Mouse (Mus musculus) embryo, embryonic 10 days (tissue): ENCODE measurements around the gene Xpo1.
"Not testable (repeated sequence)": the region's sequence is repeated elsewhere in the genome, so short reads cannot be mapped to it uniquely, and the experiment has no call there.

Experiments used
- DNase-seq: peaks from one replicate; pipeline ENCODE4 v3.0.0-alpha.2; 2015; ENCODE audit warnings: low spot score

Gene Xpo1

DNA sequence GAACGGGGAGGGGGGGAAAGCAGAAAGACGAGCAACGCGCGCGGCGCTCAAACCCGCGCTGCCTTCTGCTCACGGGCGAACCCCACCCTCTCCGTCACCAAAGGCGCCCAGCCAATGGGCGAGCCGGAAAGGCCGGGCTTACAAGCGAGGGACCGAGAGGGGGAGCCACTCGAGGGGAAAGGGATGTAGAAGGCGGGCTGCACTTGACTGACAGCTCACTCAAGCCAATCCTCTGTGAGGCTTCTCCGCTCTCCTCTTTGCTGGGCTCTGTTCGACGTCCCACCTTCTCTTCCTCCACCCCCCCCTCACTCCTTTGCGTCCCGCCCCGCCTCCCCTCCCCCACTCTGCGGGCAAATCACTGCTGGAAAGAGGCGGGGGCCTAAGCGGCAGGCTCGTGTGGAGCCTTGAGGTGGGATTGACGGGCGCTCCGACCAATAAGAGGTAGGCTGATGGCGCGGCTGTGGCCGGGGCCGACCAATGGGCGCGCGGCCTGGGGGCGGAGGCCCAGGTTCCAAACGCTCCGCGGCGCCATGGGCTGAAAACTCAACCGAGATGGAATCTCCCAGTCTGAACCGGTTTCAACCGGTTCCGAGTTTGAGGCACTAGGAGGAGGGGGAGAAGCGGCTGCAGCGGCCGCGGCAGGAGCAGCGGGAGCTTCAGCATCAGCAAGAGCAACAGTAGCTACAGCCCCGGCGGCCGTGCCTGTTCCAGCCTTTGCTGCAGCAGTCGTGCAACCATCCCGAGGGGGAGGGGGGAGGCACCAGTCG is at the start of gene Xpo1:
Gene Xpo1, plus strand, starts transcription at position 615 of the 767 bp plus-strand sequence.
- peak; percentile 99 for DNase-seq

DNA sequence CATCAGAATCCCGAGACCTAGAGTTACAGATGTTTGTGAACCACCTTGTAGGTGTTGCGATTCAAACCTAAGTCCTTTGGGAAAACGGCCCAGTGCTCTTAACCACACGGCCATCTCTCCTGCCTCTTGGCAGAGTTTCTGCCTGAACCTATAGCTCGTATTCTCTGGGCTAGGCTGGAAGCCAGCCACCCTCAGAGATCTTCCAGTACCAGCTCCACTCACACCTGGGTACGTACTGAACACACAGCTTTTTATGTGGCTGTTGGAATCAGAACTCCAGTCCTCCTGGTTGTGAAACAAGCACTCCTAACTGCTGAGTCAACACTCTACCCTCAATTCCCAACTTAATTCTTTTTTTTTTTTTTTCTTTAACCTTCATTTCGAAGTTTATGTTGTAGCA is 46.1 kb upstream of the Xpo1 start:
- DNase-seq, result no peak

DNA sequence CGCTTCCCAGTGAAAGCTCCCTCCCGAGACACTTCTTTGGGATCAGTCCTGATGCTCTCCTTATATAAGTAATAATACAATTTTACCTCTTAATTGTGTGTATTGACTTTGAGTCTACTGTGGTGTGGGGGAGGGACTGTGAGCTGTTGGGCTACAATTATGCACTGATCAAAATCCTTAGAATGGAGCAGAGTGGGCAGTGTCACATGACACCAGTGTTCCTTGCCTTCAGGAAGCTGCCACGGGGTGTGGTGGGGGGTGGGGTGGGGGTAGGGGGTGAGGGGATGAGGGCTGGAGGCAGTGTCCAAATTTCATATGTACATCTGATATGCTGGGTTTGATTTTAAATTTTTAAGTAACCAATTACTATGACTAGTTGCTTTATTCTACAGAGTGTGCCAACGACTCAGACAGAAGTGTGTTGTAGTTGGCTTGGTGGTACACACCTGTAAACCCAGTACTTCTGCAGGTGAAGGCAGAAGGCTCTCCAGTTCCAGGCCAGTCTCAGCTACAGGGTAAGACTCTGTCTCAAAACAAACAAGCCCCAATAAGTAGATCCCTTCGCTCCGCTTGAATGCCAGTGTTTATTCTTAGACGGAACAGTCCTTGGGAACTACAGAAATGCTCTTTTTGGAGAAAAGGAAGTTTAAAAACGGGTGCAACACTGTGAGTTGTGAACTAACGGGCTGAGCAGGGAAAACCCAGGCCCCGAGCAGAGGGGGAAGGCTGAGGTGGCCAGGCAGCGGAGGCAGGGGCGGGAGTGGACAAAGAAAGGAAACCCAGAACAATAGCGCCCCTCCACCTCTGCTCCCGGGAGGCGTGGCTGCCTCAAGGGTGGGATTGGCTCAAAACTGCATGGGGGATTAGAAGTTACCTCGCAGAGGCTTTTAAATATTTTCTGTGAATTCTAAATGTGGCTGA is 45.0 kb upstream of the Xpo1 start:
- peak; percentile 83 for DNase-seq

DNA sequence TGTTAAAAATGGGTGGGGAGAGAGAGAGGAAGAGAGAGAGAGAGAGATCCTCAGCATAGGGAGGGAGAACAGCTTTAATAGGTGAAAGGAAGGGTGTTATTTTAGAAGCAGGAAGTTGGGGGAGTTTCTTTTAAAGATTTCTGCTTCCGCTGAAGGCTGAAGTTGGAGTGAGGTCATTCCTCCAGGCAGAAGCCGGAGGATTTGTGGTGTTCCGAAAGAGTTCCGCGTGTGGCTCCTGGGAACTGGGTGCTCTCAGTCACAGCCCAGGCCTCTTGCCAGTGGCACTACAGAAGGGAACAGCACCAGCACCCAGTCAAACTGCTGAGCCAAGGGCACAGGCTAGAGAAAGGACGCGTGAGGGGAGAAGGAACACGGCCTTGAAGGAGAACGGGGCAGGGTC is 38.4 kb upstream of the Xpo1 start:
- no peak for DNase-seq

DNA sequence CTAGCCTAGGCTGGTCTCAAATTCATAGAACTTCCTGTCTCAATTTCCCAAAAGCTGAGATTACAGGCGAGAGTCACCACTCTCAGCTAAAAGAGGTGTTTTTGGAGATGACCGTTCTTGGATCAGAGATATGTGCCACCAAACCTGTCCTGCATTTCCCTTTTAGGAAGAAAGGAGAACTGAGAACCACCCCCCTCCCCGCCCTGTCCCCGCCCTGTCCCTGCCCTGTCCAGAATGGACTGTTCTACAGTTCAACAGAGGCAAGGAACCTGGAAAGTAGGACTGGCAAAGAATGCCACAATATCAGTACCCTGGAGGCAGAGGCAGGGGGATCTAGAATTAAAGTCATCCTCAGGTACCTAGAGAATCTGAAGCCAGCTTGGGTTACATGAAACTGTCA is 19.8 kb upstream of the Xpo1 start:
- DNase-seq, result no peak

DNA sequence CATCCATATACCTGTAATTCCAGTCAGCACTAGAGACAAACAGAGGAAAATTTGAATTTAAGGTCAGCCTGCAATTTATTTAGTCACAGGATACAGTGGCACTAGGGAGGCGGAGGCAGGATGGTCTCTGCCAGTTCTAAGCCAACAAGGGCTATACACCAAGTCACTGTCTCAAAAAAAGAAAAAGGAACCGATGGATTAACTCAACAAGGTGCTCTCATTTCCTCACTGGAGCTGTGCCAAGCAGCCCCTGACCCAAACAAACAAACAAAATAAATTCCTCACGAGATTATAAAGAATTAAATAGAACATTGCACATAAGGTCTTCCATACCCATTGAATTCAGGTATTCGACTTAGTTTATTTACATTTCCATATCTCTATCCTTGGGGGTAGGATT is 1.9 kb upstream of the Xpo1 start:
- DNase-seq, result no peak

DNA sequence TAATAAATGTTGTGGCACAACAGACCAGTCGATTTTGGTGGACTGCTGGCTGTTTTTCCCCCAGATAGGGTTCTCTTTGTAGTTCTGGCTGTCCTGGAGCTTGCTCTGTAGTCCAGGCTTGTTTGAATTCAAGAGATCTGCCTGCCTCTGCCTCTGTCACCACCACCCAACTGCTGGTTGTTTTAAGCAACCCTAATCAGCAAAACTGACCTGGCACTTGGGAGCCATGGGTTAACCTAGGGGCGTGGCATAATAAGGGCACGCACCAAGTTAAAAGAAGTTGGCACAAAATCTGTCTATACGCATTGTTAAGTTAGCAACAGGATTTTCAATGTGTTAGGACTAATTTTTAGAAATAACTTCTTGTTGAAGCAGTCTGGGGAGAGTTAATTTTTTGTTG is 1.3 kb upstream of the Xpo1 start:
- DNase-seq, result no peak

DNA sequence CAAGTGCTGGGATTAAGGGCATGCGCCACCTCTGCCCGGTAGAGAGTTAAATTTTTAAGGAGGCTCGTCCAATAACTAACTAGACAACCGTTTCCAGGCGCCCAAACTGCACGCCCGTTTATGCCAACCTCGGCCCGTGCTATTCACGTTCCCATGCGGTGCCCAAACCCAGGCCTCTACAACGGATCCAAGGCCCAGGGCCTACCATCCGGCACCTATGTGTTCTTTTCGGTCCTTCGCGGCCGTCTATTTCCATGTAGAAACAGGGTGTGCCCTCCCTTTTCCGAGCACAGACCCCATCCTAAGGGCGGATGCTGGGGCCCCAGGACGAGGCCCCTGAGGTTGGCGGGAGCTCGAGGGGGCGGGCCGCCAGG is 801 bp upstream of the Xpo1 start:
- no peak for DNase-seq

DNA sequence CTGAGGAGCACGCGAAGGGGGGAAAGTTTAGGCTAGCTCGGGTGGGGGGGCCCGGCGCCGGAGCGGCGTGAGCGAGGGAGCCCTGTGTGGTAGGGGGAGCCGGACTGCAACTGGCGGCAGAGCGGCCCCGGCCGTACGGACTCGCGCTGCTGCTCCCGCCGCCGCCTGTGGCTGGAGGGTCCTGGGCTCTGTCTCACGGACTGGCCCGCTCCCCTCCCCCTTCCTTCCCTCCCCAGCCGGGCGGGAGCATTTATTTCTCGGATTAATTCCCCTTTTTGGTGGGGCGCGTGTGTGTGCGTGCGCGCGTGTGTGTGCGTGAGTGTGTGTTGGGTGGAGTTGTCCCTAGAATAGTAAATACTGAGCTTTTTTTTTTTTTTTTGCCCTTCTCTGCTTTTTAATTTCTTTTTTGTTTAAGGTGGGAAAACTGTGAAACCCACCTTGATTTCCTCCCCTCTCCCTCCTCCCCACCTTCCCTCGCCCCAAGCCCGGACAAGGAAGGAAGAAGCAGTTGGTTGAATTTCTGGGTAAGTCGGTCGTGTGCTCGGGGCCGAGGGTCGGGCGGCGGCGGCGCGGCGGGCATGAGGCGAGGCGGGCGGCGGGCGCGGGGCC is 457 bp downstream of the Xpo1 start:
- no peak for DNase-seq

DNA sequence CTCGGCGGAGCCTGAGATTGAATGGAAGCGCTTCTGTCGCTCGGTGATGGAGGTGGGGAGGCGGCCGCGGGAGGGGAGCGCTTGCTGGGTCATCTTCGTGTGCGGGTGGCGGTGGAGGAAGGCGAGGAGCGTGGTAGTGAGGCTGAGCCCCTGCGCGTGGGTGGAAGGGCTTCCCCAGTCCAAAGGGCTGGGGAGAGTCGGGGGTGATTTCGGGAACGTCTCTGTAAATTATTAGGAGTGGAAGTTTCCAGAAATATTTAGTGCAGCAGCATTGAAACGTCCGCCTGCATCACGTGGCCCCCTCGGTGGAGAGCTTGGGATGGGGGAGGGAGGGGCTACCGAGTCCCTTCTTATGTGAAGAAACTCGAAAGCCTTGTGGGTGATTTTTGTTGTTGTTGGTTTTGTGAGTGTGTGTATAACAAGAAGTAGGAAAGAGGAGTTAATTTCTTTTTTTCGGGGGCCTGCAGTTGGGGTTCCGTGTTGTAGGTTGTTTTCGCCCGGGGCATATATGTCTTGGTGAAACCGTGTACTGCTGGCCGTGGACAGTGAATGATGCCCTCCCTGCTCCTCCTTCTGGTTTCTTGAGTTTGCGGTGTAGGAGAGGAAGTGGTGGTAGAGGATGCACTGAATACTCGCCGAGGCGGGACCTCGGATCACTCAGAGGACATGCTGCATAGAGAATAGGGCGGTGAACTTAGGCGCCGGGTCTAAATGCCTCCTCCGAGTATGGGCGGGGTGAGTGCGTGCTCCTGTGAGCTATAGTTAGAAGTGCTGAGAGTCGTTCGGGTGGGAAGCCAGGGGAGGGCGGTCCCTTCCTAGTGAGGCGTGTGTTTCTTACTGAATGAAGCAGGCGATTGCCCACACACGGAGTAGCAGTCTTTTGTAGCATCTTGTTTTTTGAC is 1.2 kb downstream of the Xpo1 start:
- DNase-seq, result peak; percentile 82

DNA sequence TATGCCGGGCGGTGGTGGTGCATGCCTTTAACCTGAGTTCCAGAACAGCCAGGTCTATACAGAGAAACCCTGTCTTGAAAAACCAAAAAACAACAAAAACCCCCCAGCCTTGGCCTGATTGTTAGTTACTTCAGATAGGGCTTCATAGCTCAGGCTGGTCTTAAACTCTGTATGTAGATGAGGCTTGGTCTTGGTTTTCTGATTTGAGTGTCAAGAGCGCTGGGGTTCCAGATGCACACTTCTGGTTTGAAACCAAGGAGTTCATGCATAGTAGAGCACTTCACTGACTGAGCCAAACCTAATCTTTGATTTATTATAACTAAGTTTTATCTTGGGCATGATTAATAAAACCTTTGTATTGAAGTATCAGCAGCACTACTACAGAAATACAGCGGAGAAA is 3.2 kb downstream of the Xpo1 start:
- no peak for DNase-seq

DNA sequence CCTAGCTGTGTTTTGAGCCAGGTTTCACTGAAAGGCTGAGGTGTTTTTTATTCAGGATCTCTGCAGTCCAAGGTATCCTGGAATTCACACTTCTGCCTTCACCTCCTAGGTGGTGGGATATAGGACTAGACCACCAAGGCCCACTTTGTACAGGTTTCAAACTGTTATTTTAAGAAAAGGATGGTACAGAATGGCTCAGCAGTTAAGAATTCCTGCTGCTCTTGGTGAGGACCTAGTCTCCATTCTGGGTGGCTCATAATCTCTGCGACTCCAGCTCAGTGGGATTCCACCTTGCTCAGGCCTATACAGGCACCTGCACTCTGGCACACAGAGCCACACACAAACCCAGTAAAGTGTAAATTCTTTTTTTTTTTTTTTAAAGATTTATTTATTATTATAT is 3.6 kb downstream of the Xpo1 start:
- DNase-seq, result no peak

DNA sequence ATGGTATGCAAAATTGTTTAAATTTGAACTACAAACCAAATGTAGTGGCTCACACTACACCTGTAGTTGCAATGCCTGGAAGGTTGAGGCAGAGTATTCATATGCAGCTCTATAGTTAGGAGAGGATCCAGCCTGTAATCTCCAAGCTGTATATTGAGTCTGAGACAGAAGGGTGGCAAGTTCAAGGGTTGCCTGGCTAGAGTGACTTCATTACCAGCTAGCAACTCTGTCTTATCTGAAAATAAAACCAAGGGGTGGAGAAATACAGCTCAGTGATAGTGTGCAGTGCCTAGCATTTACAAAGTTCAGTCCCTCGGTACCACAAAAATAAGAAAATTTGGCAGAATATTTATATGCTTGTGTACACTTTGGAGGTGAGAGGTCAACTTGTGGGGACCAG is 4.3 kb downstream of the Xpo1 start:
- no peak for DNase-seq

DNA sequence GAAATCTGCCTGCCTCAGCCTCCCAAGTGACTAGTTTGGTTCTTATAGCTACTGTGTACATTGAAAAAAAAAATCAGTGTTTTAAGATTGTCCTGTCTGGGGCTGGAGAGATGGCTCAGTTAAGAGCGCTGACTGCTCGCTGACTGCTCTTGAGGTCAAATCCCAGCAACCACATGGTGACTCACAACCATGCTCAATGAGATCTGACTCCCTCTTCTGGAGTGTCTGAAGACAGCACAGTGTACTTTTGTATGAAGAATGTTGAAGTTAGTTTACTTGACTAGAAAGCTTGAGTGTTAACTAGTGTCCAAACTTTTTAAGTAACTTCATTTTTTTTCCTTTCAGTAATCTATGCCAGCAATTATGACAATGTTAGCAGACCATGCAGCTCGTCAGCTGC is 5.6 kb downstream of the Xpo1 start:
- DNase-seq, result no peak

DNA sequence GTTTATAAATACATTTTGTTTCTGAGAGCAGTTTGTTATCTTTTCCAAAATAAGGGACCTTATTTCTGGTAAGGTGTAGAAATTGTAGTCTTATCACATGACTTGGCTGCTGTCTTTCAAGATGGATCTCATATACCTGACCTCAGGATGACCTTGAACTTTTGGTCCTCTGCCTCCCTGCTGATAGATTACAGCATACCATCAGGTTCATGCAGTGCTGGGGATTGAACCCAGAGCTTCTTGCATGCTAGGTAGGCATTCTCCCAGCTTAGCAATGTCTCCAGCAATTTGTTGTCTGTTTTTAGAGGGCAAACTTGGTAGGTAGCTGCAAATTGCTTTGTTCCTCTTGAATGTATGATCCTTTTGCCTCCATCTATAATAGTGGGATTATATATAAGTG is 9.1 kb downstream of the Xpo1 start:
- no peak for DNase-seq

DNA sequence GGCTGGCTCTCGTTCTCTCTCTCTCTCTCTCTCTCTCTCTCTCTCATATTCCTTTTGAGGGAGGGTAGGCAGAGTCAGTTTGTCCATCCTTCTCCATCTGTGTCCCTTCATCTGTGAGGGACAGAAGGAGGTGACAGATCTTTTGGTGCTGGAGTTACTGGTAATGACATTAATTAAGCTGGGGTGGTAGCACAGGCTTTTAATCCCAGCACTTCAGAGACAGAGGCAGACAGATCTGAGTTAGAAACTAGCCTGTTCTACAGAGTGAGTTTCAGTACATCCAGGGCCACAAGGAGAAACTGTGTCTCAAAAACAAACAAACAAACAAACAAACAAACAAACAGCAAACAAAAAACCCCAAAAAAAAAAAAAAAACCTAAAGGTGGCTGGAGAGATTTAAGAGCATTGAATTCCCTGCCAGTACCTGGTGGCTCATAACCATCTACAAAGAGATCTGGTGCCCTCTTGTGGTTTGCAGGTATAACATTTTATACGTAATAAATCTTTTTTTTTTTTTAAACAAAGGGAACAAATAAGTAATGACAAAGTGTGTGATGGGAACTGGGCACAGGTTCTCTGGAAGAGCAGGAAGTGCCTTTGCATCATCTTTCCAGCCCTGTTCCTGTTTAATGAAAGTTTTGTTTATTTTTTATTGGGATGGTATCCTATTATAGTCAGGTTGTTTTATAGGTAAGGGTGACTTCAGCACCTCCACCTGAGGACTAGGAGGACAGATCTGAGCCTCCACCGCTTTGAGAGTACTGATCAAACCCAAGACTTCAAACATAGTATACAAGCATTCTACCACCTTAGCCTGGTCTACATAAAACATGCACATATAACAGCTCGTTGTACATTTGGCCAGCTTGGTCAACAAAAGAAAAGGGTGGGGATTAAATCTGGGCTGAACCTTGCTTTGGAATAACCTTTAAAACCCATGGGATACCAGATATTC is 16.2 kb downstream of the Xpo1 start:
- peak; percentile 27 for DNase-seq

DNA sequence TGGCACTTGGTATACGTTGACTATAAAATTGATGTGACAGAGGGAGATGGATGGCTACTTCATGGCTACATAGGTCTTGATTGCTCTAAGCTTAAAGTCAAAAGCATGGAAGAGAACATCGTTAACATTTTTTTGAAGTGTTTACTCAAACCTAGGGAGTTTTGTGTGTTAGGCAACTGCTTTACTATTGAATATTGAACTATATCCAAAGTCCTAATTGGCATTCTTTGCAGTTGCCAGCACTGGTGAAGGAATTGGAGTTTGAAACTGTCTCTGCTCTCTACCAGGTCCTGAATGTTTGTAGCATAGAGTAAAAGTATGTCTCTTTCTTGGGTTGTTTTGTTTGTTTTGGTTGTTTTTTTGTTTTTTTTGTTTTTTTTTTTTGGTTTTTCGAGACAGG is 19.9 kb downstream of the Xpo1 start:
- no peak for DNase-seq

DNA sequence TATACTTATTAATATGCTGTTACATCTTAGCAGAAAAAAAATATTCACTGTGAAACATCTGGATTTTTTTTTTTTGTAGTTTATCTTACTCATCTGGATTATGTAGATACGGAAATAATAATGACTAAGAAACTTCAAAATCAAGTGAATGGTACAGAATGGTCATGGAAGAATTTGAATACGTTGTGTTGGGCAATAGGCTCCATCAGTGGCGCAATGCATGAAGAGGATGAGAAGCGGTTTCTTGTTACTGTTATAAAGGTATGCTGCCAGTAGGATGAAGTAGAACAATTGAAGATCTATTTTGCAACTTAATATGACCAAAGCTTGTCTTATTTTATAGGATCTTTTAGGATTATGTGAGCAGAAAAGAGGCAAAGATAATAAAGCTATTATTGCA is 28.6 kb downstream of the Xpo1 start:
- DNase-seq, result no peak

DNA sequence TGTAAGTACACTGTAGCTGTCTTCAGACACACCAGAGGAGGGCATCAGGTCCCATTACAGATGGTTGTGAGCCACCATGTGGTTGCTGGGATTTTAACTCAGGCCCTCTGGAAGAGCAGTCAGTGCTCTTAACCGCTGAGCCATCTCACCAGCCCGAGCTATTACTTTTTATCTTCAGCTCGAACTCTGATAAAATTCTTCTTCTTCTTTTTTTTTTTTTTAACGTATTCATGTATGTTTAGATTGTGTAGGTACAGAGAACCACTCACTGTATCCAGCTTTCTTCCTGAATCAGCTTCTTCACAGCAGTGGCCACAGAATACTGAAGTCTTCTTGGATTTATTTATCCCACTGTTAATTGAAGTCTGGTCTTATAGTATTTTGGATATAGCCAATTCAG is 33.0 kb downstream of the Xpo1 start:
- DNase-seq, result not testable (repeated sequence)

DNA sequence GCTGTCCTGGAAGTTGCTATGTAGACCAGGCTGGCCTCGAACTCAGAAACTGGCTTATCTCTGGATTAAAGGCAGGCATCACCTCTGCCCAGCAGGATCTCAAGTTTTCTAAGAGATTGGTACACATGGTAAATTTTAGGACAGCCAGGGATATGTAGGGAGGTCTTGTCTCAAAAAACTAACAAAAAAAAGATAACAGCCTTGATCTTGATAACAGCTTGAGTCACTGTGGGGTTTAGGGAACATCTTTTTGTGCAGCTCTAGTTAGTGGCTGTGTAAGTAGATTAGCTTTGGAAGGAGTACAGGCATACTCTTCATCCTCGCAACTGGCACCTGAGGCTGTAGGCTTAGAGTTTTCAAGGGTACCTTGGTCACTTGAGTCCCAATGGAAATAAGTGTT is 41.5 kb downstream of the Xpo1 start:
- DNase-seq, result no peak

DNA sequence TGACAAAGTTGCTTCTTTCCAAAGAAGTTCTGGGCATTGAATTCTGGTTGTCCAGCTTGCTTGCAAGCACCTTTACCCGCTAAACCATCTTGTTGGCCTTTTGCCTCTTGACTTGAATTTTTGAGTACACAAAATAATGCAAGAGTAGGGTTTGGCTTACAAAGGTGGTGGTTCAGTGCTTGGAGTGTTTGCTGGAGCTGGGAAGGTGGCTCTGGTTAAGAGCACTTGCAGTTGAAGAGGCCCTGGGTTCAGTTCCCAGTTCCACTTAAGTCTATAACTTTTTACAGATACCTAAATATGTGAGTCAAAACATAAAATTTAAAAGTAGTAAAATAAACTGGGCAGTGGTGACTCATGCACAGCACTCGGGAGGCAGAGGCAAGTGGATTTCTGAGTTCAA is 42.5 kb downstream of the Xpo1 start:
- DNase-seq, result no peak
